Mouse (Mus musculus) cerebellum, adult 11 months (tissue): Measurements from ENCODE around the gene Tmem41a.

Experiments used
- DNase-seq: peaks from one replicate; pipeline ENCODE4 v3.0.0; 2022

Tmem41a gene

DNA sequence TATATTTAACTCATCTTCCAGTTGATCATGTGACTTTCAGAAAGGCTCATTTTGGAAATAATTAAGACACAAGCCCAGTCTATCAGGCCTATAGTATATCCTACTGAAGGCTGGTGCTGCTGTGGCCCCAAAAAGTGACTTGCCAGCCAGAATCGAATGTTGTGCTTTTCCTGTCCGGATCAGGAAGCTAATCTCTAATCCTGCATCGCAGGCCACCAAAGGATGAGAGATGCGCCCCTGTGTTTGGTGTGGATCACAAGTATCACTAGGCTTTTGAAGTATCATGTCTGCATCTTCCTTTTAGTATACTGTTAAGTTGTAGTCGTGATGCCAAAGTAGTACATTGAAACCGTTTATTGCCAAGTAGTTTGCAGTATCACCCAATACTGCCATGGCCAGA is 53.5 kb downstream of the Tmem41a start:
- no peak for DNase-seq

DNA sequence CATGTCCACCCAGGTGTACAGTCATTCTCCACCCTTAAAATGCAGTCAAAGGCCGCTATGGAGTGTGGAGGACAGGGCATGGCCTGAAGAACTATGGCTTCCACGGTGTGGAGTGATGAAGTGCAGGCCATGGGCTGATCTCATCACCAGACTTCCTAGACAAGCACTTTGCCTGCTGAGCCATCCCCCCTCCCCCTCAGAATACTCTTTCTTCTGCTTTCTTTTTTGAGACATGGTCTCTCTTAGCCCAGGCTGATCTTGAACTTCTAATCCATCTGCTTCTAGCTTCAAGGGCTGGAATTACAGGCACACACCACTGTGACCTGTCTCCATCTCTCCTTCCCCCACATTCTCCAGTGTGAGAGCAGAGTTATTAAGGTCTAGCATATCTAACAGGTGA is 59.8 kb downstream of the Tmem41a start:
- no peak for DNase-seq
